Mouse (Mus musculus) hindbrain, embryonic 11.5 days (tissue): ENCODE measurements at regions not wholly inside any gene's neighbourhood (a gene's known extent, or its start where the extent isn't known, plus 50 kb on each side); places are given as distances from the start of the nearest gene placed in this dataset.

Experiments used
- ATAC-seq: fragments of 200-750 bp; cut with Nextera tagmentation; 2 replicates; pipeline ENCODE4 v1.8.0; 2017; ENCODE audit warnings: mild to moderate bottlenecking, moderate TSS enrichment, moderate library complexity; ENCODE audit not compliant: low FRiP score
- DNase-seq: peaks from one replicate; pipeline ENCODE4 v3.0.0-alpha.2; 2015; ENCODE audit warnings: low spot score
- H3K27ac ChIP-seq: fragments of 300-500 bp; sonication (generic); 2 replicates; pipeline ENCODE4 v1.5.1; 2014; ENCODE audit warnings: mild to moderate bottlenecking, low read depth, low read length
- H3K27me3 ChIP-seq: fragments of 300-500 bp; sonication (generic); 2 replicates; pipeline ENCODE4 v1.6.1; 2014; ENCODE audit warnings: mild to moderate bottlenecking, low read length, moderate library complexity, mixed read lengths; ENCODE audit not compliant: control insufficient read depth, insufficient read depth
- H3K36me3 ChIP-seq: fragments of 300-500 bp; sonication (generic); 2 replicates; pipeline ENCODE4 v1.6.1; 2014; ENCODE audit warnings: mild to moderate bottlenecking, low read length, moderate library complexity, mixed read lengths; ENCODE audit not compliant: control insufficient read depth, insufficient read depth
- H3K4me1 ChIP-seq: fragments of 300-500 bp; sonication (generic); replicated peaks from 2 replicates; pipeline ENCODE4 v1.6.1; 2014; ENCODE audit warnings: low read length, mixed read lengths; ENCODE audit not compliant: control insufficient read depth, insufficient read depth
- H3K4me2 ChIP-seq: fragments of 300-500 bp; sonication (generic); replicated peaks from 2 replicates; pipeline ENCODE4 v1.6.1; 2014; ENCODE audit warnings: mild to moderate bottlenecking, low read depth, low read length
- H3K4me3 ChIP-seq: fragments of 300-500 bp; sonication (generic); 2 replicates; pipeline ENCODE4 v1.5.1; 2014; ENCODE audit warnings: low read depth, low read length
- H3K9ac ChIP-seq: fragments of 300-500 bp; sonication (generic); 2 replicates; pipeline ENCODE4 v1.6.1; 2014; ENCODE audit warnings: low read depth, low read length
- H3K9me3 ChIP-seq: fragments of 300-500 bp; sonication (generic); 2 replicates; pipeline ENCODE4 v1.6.1; 2016; ENCODE audit warnings: low read length; ENCODE audit not compliant: control insufficient read depth
- WGBS: fragments of 180-500 bp; shearing (Covaris S2); extraction: QIAGEN DNeasy Blood & Tissue Kit; methylation state at CpG from one replicate; pipeline ENCODE4 v1.1.7; 2014; 5-methylcytosine and 5-hydroxymethylcytosine counted together

- 67% methylated on average over 2 of the region's 2 CpGs for WGBS
- ATAC-seq (no peak; the same call in 1 of the 2 replicates), DNase-seq (no peak)
- no peak overlapping the region for H3K4me2 ChIP-seq
- H3K4me1 ChIP-seq: no peaks in the 10 kb centered on the region
- H3K4me3 ChIP-seq: no peak overlapping the region
- no peak overlapping the region for H3K9ac ChIP-seq
- no peak overlapping the region for H3K27ac ChIP-seq
- no peaks in the 10 kb centered on the region for H3K36me3 ChIP-seq
- no peaks in the 10 kb centered on the region for H3K27me3 ChIP-seq
- no peaks in the 10 kb centered on the region for H3K9me3 ChIP-seq
Observed at GRCm38 (mm10) chr17:64943213-64943612, 107.3 kb upstream of the 4930583I09Rik start.

GRCm38 (mm10) chr17:64941555-64941954, 105.7 kb upstream of the 4930583I09Rik start:
- no peaks in the 10 kb centered on the region for H3K36me3 ChIP-seq
- H3K4me3 ChIP-seq: no peak overlapping the region
- no peak for ATAC-seq
- no peaks in the 10 kb centered on the region for H3K4me1 ChIP-seq
- no peak overlapping the region for H3K9ac ChIP-seq
- no peak for DNase-seq
- no peak overlapping the region for H3K27ac ChIP-seq
- H3K9me3 ChIP-seq: no peaks in the 10 kb centered on the region
- 94% methylated on average over 6 of the region's 6 CpGs for WGBS
- no peaks in the 10 kb centered on the region for H3K27me3 ChIP-seq
- H3K4me2 ChIP-seq: no peak overlapping the region

DNA sequence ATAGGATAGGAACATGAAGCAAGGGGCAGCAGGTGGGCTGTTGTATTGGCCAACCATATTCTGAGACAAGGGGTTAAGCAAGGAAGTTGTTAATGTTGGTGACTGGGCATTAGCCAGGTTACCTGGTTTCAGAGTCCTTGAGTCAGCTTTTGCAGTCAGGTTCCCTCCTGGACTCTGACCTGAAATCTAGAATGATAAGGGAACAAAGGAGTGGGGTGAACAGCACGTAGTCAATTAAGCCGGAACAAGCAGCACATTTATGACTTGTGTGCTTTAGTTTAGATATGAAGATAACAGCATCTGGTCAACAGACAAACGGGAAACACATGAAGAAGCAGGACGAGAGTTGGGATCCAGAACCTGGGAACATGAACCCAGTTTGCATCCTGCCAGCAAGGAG, 99.8 kb upstream of the 4930583I09Rik start:
- Histone ChIP-seq H3K4me1 (no peaks in the 10 kb centered on the region), H3K9ac (no peak overlapping the region), H3K27me3 (no peaks in the 10 kb centered on the region), H3K9me3 (no peaks in the 10 kb centered on the region), H3K36me3 (no peaks in the 10 kb centered on the region), H3K27ac (no peak overlapping the region), H3K4me3 (no peak overlapping the region), H3K4me2 (no peak overlapping the region)
- no peak for DNase-seq
- WGBS: 91% methylated on average over 4 of the region's 4 CpGs
- no peak for ATAC-seq

GRCm38 (mm10) chr17:64934411-64934810, 98.5 kb upstream of the 4930583I09Rik start:
- Histone ChIP-seq H3K9ac (no peak overlapping the region), H3K4me1 (no peaks in the 10 kb centered on the region), H3K27ac (no peak overlapping the region), H3K36me3 (no peaks in the 10 kb centered on the region), H3K27me3 (no peaks in the 10 kb centered on the region), H3K9me3 (no peaks in the 10 kb centered on the region), H3K4me2 (no peak overlapping the region), H3K4me3 (no peak overlapping the region)
- ATAC-seq (no peak), DNase-seq (no peak)
- WGBS: 73% methylated on average over 1 of the region's 1 CpGs

DNA sequence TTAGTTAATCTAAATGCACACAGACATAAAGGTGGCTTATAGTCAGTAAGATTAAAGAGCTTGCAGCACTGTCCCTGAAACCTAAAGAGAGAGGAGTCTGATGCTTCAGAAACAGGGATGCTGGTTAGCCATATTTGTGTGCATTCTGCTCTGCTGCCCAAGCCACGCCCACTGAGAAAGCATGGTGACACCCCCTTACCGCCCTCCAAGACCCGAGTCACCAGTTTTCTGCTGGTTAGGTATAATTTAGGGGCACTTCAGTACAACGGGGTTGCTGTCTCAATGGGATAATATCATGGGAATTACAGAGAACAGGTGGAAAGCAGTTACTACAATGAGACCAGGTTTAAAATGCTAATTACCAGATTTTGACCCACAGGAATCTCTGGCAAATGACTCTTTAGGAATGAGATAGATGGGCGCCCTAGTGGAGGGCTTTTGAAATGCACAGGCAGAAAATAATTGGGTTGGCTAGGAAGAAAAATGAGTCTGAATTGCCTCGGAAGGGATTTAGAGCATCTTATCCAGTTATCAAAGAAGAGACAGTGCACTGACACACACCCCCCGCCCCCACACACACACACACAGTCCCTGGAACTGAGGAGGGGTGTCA, 95.1 kb upstream of the 4930583I09Rik start:
- Histone ChIP-seq H3K36me3 (no peaks in the 10 kb centered on the region), H3K4me2 (no peak overlapping the region), H3K27me3 (no peaks in the 10 kb centered on the region), H3K9ac (no peak overlapping the region), H3K4me1 (no peaks in the 10 kb centered on the region), H3K4me3 (no peak overlapping the region), H3K27ac (no peak overlapping the region), H3K9me3 (no peaks in the 10 kb centered on the region)
- ATAC-seq: no peak
- WGBS: 56% methylated on average over 7 of the region's 7 CpGs
- DNase-seq: peak; percentile 9

DNA sequence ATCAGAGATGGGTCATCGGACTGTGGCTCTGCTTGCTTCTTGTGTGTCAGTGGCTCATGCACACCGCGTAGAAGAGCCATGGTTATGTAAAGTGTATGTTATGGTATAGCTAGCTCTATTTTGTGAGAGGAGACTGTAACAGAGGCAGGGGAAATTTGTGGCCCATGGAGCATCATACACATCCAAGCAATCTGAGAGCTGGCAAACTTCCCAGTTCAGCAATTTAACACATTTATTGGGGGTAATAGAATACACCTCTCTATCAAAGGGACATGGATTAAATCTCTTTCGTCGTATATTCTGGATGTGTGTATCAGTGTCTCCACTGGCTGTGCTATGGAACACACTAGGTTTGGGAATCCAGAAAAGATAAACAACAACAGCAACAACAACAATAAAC, 87.9 kb upstream of the 4930583I09Rik start:
- Histone ChIP-seq H3K9me3 (no peaks in the 10 kb centered on the region), H3K4me1 (no peaks in the 10 kb centered on the region), H3K27me3 (no peaks in the 10 kb centered on the region), H3K27ac (no peak overlapping the region), H3K4me3 (no peak overlapping the region), H3K36me3 (no peaks in the 10 kb centered on the region), H3K9ac (no peak overlapping the region), H3K4me2 (no peak overlapping the region)
- DNase-seq: no peak
- WGBS: 93% methylated on average over 5 of the region's 5 CpGs
- no peak for ATAC-seq

GRCm38 (mm10) chr17:64922235-64922634, 86.4 kb upstream of the 4930583I09Rik start:
- Histone ChIP-seq H3K9ac (no peak overlapping the region), H3K27me3 (no peaks in the 10 kb centered on the region), H3K4me3 (no peak overlapping the region), H3K9me3 (no peaks in the 10 kb centered on the region), H3K27ac (no peak overlapping the region), H3K36me3 (no peaks in the 10 kb centered on the region), H3K4me2 (no peak overlapping the region), H3K4me1 (no peaks in the 10 kb centered on the region)
- WGBS: 90% methylated on average over 4 of the region's 4 CpGs
- ATAC-seq (no peak), DNase-seq (no peak)

DNA sequence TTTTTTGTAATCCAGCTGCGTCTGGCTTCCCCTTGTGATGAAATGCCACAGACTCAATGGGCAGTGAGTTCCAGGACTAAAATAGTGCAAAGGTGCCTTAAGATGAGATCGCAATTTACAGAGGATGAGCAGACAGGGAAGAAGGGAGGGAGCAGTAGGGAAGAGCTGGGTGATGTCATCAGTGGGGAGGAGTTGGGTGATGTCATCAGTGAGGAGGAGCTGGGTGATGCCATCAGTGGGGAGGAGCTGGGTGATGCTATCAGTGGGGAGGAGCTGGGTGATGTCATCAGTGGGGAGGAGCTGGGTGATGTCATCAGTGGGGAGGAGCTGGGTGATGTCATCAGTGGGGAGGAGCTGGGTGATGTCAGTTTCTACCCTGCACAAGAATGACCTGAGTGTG, 84.4 kb upstream of the 4930583I09Rik start:
- no peak overlapping the region for H3K9ac ChIP-seq
- no peaks in the 10 kb centered on the region for H3K27me3 ChIP-seq
- H3K4me2 ChIP-seq: no peak overlapping the region
- 77% methylated on average over 2 of the region's 2 CpGs for WGBS
- H3K27ac ChIP-seq: no peak overlapping the region
- no peak overlapping the region for H3K4me3 ChIP-seq
- H3K9me3 ChIP-seq: no peaks in the 10 kb centered on the region
- no peaks in the 10 kb centered on the region for H3K36me3 ChIP-seq
- H3K4me1 ChIP-seq: no peaks in the 10 kb centered on the region; the same call in 1 of the 2 replicates
- DNase-seq: no peak
- ATAC-seq: no peak

DNA sequence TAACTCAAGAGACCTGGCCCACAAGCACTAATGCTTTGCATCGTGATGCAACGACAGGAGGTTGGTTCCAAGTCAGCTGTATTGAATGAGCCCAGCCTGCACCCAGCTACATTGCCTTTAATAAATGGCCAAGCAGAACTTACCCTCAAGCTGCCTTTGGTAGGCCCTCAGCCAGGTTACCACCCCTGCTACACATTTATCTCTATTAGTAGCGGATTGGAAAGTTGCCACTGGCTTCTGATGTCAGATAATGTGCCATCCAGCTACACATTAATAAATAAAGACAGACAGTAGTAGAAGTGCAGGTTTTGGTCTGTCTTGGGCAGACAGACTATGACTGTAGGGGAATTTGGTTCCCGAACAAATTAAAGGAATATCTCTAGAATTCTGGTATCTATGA, 82.0 kb upstream of the 4930583I09Rik start:
- no peaks in the 10 kb centered on the region; the same call in 1 of the 2 replicates for H3K4me1 ChIP-seq
- no peaks in the 10 kb centered on the region for H3K36me3 ChIP-seq
- 90% methylated on average over 4 of the region's 4 CpGs for WGBS
- H3K27ac ChIP-seq: no peak overlapping the region
- H3K4me3 ChIP-seq: no peak overlapping the region
- H3K4me2 ChIP-seq: no peak overlapping the region
- H3K9ac ChIP-seq: no peak overlapping the region
- H3K27me3 ChIP-seq: no peaks in the 10 kb centered on the region
- DNase-seq (no peak), ATAC-seq (no peak)
- no peaks in the 10 kb centered on the region for H3K9me3 ChIP-seq
